Mouse (Mus musculus) layer of hippocampus, postnatal 25 days (tissue): Measurements from ENCODE around the gene Rasgef1c. TPM values are rescaled to one million over a fixed set of nuclear protein-coding genes. Genes with fewer than 3 reads are reported as not detected.

Experiments
- DNase-seq, 2 experiments: peaks; one replicate each; pipeline ENCODE4 v3.0.0; 2022; ENCODE audit warnings: mixed read lengths in 2 of 2, low spot score in 1 of 2; ENCODE audit errors: extremely low spot score in 1 of 2
- total RNA-seq, 2 experiments: library from RNA; stranded (reverse); gene quantifications; 2 replicates each; pipeline ENCODE4 v1.2.3; 2021

The Rasgef1c gene
- 1 to 10 TPM; 1.9 to 2.3 TPM for total RNA-seq

- peak; percentile 68 to 78 for DNase-seq
Observed at GRCm38 (mm10) chr11:49901659-49902458, at the start of gene Rasgef1c. TSS of gene Rasgef1c (plus strand) at chr11:49901835.

- no peak for DNase-seq
Observed at GRCm38 (mm10) chr11:49855144-49855543, 46.5 kb upstream of the Rasgef1c start.

- DNase-seq = no peak
Observed at GRCm38 (mm10) chr11:49861139-49861538, 40.5 kb upstream of the Rasgef1c start.

DNA sequence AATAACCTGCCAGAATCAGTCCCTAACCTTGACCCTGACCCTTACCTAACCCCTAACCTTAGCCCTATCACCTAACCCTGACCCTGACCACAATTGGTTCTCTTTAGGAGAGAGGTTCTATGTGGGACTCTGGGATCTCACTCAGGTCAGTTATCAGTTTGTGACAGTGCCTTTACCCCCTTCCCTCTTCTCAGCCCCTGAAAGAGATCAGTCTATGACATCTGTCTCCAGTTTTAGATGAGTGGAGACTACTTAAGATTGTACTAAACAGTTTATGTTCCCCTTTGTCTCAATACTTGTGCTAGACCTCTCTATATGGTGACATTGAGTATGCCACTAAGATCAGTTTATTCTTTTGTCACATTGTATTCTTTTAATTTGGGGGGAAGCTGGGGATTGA, 37.7 kb upstream of the Rasgef1c start:
- no peak for DNase-seq

DNA sequence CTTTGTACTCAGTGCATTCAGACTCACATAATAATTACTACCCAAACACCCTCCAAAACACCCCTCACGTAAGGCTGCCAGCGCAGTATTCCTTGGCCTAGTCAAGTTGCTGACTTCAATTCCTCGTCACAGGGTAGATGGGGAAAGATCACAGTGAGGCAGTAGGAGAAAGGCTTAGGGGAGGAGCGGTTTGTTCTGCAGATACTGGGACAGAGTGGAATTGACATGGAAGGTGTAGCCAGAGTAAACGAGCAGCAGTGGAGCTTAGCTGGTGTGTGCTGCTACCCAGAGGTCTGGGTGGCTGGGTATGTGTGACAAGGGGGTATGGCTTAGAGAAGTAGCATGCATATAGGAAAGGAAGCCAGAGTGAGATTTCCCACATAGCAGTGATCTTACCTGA, 34.3 kb upstream of the Rasgef1c start:
- DNase-seq = no peak

DNA sequence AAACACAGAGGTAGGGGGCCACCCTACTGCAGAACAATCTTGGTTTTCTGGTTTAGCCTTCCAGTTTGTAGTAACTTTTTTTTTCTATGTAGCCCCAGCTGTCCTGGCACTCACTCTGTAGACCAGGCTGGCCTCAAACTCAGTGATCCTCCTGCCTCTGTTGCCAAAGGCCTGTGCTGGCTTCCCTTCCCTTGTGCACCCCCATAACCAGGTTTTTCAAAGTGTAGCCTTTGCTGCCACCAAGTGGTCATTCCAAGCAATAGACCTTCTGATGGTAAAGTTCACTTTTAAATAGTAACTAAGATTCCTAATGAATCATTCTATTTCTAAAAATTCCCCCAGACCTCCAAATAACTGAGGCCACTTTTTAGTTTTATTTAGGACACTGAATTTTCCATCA, 31.9 kb upstream of the Rasgef1c start:
- DNase-seq = peak in 1 of 2 experiments; percentile 52

DNA sequence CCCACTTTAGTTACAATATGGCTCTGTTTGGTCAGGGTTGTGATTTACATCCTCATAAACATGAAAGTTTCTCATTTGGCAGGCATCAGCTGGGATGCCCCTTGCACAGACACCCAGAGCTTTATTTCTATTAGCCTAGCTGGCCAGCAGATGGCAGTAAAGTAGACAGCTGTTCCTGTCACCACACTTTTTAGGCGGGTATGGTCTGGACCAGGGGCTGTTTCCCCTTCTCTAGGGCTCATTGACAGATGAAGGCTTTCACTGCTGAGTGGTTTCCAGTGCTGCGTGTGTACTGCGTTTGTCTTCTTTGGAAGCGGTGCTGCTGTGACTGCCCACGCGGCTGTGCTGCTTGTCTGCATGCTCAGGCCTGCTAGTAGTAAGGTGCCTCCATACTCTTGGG, 29.7 kb upstream of the Rasgef1c start:
- DNase-seq = peak in 1 of 2 experiments; percentile 51

DNA sequence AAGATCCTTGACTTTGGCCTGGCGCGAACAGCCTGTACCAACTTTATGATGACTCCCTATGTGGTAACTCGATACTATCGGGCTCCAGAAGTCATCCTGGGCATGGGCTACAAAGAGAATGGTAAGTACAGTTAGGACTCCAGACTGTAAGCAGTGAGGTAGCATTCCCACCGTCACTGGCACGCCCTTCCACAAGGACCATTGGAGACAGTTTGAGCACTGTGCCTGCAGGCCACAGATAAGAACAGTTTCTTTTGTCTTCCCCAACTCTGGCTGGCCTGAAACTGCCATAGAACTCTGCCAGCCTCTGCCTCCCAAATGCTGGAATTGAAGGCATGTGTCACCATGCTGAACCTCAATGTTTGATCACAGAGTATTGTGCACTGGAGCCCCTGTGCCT, 28.9 kb upstream of the Rasgef1c start:
- DNase-seq = no peak

DNA sequence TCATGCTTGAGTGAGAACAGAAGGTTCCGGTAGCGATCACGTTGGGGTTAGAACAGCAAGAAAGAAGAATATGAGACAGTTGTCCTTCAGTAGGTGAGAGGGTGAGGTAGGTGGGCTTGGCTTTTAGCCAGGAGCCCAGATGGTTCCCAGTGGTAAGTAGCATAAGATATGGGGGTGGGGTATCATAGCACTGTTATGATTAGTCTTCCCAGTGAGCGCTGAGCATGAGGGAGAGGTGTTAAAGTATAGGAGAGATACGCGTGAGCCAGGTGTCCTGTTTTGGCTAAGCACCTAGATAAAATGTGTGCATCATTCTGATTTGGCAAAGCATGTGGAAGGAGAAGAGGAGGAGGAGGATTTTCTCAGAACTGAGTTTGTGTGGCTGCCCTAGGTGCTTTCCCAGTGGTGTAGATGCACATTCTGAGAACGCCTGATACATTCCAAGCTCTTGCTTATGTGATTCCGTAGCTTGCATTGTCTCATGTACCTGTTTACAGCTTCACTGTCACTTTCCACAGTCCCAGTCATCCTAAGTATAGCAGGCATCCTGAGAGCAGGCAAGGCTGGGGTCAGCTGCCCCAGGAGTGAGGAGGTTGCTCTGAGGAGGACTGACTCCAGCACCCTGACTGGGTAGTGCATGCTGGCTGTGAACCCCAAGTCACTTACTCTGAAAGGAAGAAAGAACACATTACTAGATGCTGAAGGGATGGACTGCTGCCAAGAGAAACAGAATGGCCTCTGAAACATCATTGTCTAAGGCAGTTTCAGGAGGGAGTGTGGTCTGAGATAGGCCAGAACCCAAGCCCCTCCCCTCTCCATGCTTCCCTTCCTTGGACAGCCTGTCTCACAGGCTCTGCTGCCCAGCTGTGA, 24.5 kb upstream of the Rasgef1c start:
- no peak for DNase-seq

- DNase-seq = no peak
Observed at GRCm38 (mm10) chr11:49879950-49880642, 21.5 kb upstream of the Rasgef1c start.

GRCm38 (mm10) chr11:49883394-49883793, 18.2 kb upstream of the Rasgef1c start:
- no peak for DNase-seq

- DNase-seq = no peak
Observed at GRCm38 (mm10) chr11:49888469-49888868, 13.2 kb upstream of the Rasgef1c start.

- DNase-seq = no peak
Observed at GRCm38 (mm10) chr11:49891993-49892392, 9.6 kb upstream of the Rasgef1c start.

DNA sequence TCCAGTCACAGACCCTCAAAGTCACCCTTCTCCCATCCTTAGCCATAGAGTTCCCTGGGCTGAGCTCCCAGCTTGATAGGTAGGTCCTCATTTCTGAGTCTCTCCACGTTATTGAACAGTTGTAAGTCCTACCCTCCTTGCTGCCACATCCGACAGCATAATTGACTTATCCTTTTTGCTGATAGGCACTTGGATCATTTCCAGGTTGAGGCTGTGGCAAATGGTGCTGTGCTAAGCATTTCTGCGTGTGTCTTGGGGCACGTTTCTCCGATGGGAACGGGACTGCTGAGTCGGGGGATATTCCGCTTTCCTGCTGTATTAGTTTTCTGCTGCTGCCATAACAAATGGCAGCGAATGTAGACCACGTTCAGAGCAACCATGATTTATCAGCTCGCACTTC, 7.8 kb upstream of the Rasgef1c start:
- DNase-seq = no peak

DNA sequence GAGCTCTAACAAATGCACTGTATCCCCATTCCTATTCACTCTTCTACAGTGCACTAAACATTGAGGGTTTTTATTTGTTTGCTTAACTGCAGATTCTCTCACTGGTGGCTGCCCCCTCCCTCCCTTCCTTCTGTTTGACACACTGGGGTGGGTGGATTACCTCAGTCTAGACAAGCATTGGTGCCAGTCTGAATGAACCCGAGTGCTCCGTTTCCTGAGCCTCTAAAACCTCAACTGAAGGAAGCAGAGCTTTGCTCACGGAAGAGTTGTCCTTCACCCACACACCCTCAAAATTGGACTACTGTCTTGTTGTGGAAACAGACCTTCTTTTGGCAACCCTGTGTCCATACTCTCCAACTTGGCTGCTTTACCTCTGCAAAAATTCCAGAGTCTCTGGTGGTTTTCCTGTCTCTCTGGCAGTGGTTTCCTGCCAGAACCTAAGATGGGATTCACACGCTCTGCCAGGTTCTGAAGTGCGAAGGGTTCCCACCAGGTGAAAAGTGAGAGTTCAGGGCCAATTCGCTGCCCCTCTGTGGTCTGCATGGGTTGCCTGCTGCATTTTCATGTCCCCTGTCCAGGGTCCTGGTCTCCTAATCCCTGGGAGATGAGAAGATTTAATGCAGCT, 5.6 kb upstream of the Rasgef1c start:
- DNase-seq = no peak

DNA sequence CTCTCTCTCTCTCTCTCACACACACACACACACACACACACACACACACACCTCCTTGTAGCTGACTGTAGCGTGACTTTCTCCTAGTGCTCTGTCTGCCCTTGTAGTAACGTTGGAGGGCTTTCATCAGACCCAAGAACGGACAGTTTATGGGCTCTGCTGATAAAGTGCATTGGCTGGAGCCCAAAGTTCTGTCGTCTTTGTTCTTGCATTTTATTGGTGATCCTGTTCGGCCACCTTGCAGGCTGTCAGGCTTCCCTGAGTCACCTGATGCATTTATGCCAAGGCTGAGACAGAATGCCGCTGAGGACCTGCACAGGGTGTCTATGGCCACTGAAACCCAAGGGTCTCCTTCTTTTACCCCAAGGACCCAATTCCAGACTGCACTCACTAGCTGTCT, 1.6 kb upstream of the Rasgef1c start:
- no peak for DNase-seq

GRCm38 (mm10) chr11:49900962-49901658, 525 bp upstream of the Rasgef1c start:
- no peak for DNase-seq

DNA sequence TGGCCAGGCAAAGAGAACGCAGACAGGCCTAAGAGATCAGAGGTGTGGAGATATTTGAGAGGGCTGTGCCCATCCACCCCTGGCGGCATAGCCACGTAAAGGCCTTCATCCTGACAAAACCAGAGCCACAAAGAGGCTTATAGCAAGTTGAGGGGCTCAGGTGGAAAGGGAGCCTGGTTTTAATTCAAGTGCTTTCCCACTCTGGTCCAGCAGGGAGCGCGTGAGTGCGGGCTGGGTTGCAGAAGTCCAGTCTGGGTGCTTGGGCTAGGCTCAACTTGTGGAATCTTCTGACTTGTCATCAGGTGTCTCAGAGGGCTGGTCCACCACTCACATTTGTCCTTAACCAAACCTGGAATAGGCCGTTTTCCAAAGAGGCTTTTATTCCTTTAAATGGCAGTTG, 1.7 kb downstream of the Rasgef1c start:
- peak; percentile 71 to 91 for DNase-seq

- no peak for DNase-seq
Observed at GRCm38 (mm10) chr11:49918521-49919180, 17.0 kb downstream of the Rasgef1c start.
